Mouse (Mus musculus) thymus, adult 2 months (tissue): ENCODE measurements around the gene Galnt7.

Experiments used
- CTCF ChIP-seq: fragments of 200-500 bp; IDR thresholded peaks from 2 replicates; pipeline ENCODE4 v1.5.1; 2012; ENCODE audit warnings: mild to moderate bottlenecking, control low read depth, low read length, moderate library complexity, borderline replicate concordance; ENCODE audit not compliant: control insufficient read depth, poor library complexity, insufficient read depth; ENCODE audit errors: extremely low read depth
- POLR2A ChIP-seq: fragments of 200-500 bp; IDR thresholded peaks from 2 replicates; pipeline ENCODE4 v1.6.1; 2012; ENCODE audit warnings: mild to moderate bottlenecking, low read length, control low read depth, moderate library complexity; ENCODE audit not compliant: control insufficient read depth, poor library complexity, insufficient read depth; ENCODE audit errors: extremely low read depth

- no peak for TF ChIP-seq POLR2A
- TF ChIP-seq CTCF: no peak
Observed at GRCm38 (mm10) chr8:57586667-57587066, 66.2 kb downstream of the Galnt7 start.
